Mouse (Mus musculus) midbrain, embryonic 15.5 days (tissue): ENCODE measurements around the gene Acox1. TPM values are rescaled to one million over a fixed set of nuclear protein-coding genes. Genes with fewer than 3 reads are reported as not detected.

ENCODE experiments used
- ATAC-seq: fragments of 200-750 bp; cut with Nextera tagmentation; replicated peaks from 2 replicates; pipeline ENCODE4 v1.8.0; 2017; ENCODE audit warnings: moderate TSS enrichment
- H3K27ac ChIP-seq: fragments of 300-500 bp; sonication (generic); 2 replicates; pipeline ENCODE4 v1.5.1; 2015; ENCODE audit warnings: mild to moderate bottlenecking, inconsistent platforms
- H3K27me3 ChIP-seq: fragments of 300-500 bp; sonication (generic); replicated peaks from 2 replicates; pipeline ENCODE4 v1.6.1; 2015; ENCODE audit warnings: inconsistent platforms
- H3K36me3 ChIP-seq: fragments of 300-500 bp; sonication (generic); replicated peaks from 2 replicates; pipeline ENCODE4 v1.6.1; 2015; ENCODE audit warnings: inconsistent platforms
- H3K4me1 ChIP-seq: fragments of 300-500 bp; sonication (generic); 2 replicates; pipeline ENCODE4 v1.6.1; 2015; ENCODE audit warnings: inconsistent platforms
- H3K4me2 ChIP-seq: fragments of 300-500 bp; sonication (generic); 2 replicates; pipeline ENCODE4 v1.6.1; 2015; ENCODE audit warnings: inconsistent platforms, mild to moderate bottlenecking, moderate library complexity
- H3K4me3 ChIP-seq: fragments of 300-500 bp; sonication (generic); 2 replicates; pipeline ENCODE4 v1.5.1; 2015; ENCODE audit warnings: mild to moderate bottlenecking, inconsistent platforms
- H3K9ac ChIP-seq: fragments of 300-500 bp; sonication (generic); 2 replicates; pipeline ENCODE4 v1.6.1; 2015; ENCODE audit warnings: mild to moderate bottlenecking, inconsistent platforms
- H3K9me3 ChIP-seq: fragments of 300-500 bp; sonication (generic); 2 replicates; pipeline ENCODE4 v1.6.1; 2016; ENCODE audit warnings: inconsistent platforms
- WGBS: fragments of 180-500 bp; shearing (Covaris S2); methylation state at CpG from one replicate; pipeline ENCODE4 v1.1.7; 2015; ENCODE audit warnings: mixed read lengths; 5-methylcytosine and 5-hydroxymethylcytosine counted together
- polyA plus RNA-seq: library from polyadenylated mRNA; unstranded; fragments of >200 nt; fragmentation: Nextera tagmentation; extraction: Ambion mirVana; gene quantifications from 2 replicates; pipeline ENCODE4 v1.2.1, GENCODE M21; 2015

Gene Acox1
- 63.0 and 64.0 TPM in 2 replicates for polyA plus RNA-seq

DNA sequence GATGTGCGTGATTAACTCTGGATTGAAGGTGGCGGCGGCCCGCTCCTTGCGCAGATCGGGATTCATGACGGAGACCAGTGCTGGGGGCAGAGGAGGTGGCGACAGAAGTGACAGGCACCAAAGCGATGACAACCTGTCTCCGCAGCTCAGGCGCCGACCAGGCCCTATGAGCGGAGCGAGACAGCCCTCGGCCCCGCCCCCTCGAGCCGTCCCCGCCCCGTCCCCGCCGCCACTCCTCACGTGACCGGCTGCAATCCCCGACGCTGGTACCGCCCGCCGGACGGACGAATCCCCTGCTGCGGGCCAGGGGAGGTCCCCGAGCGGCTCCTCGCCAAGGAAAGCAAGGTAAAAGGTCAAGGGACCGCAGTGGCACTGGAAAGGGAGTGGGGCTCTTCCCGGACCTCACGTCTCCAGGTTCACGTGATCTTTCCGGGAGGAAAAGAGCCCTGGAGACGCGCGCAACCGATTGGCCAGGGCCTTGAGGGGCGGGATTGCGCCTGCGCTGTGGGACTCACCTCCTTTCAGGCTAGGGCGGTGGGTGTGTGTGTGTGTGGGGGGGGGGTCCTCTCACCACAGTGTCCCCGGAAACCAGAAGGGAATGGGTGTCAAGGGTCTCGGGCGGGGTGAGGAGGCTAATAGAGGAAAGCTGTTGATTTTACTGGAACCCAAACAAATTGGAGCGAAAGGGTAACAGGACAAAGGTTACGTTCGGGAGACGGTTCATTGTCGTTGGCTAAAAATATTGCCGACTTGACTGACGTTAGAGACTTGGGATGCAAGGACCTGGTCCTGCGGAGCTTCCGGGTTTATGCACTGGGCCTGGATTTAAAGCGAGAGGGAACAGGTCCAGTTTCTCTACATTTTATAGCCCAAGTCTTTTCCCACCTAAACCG lies at the start of gene Acox1, which contains the start of gene Ten1:
Gene Acox1 (minus strand): TSS at position 407 of the 893 bp plus-strand sequence.
Gene Ten1 (plus strand): TSS at position 217 of the 893 bp plus-strand sequence.
- peak within 1 kb of the TSS; percentile 86 for H3K4me3 ChIP-seq
- H3K27me3 ChIP-seq: no peaks in the 10 kb centered on the region
- 0 out of 2 replicates have a peak, but pooled peaks cover 3% of the 10 kb centered on the region for H3K36me3 ChIP-seq
- peak within 1 kb of the TSS; percentile 58 for H3K4me2 ChIP-seq
- peaks cover 31% of the 10 kb centered on the region for H3K4me1 ChIP-seq
- no peaks in the 10 kb centered on the region for H3K9me3 ChIP-seq
- under 1% methylated on average over 62 of the region's 62 CpGs for WGBS
- peak within 1 kb of the TSS; percentile 91 for H3K9ac ChIP-seq
- H3K27ac ChIP-seq: peak within 1 kb of the TSS; percentile 100
- ATAC-seq: peak; percentile 99

DNA sequence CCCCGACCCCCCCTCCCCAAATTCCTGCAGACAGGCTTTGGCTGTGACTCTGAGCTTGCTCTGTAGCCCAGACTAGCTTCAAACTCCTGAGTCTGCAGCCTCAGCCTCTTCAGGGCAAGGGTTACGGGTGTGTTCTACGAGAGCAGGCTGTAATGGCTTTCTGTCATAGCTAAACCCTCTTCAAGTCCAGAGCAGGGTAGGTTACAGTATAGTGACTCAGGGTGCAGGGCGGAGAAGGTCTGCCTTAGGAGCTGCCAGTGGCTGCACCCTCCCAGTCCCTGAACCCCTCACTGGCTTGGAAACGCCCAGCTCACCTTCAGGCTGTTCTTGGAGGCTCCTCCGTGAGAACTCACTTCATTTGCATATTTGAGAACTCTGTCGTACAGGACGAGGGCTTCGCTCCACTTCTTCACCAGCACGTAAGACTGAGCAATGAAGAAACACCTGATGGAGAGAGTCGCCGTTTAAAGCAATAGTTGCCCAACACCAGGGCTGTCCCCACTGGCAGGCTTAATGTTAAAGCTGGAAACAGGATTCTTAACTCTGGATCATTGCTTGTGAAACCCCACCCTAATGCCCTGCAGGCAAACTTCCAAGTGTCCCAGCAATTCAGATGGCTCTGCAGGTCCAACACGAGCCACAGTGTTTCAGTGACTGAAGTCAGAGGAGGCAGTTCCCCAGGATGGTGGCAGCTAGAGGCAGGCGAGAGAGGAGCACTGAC lies 48.8 kb upstream of the Acox1 start:
- no peaks in the 10 kb centered on the region for H3K4me1 ChIP-seq
- 87% methylated on average over 14 of the region's 14 CpGs for WGBS
- no peaks in the 10 kb centered on the region for H3K27me3 ChIP-seq
- no peak overlapping the region for H3K27ac ChIP-seq
- no peak overlapping the region for H3K9ac ChIP-seq
- H3K4me2 ChIP-seq: no peak overlapping the region
- no peak overlapping the region for H3K4me3 ChIP-seq
- peaks cover 75% of the 10 kb centered on the region for H3K36me3 ChIP-seq
- ATAC-seq: no peak
- no peaks in the 10 kb centered on the region for H3K9me3 ChIP-seq

DNA sequence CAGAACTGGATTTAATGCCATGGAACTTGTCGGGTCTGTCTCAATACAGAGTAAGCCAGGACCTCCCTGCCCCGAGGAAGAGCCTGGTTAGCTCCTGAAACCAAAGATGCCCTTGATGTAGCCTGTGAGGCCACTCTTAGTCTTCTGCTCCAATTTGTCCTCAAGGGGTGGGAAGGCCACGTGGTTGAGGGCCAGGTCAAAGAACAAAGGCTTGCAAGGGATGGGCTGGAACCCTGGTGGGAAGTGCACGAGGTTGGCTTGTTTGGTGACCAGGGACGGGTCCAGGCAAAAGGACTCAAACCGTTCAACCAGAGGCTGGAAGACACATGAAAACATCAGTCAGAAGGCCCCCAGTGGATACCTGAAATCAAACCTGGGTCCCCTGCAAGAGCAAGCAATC lies 46.8 kb upstream of the Acox1 start:
- H3K36me3 ChIP-seq: peaks cover 56% of the 10 kb centered on the region
- no peaks in the 10 kb centered on the region for H3K27me3 ChIP-seq
- WGBS: 76% methylated on average over 6 of the region's 6 CpGs
- H3K4me3 ChIP-seq: no peak overlapping the region
- H3K4me2 ChIP-seq: no peak overlapping the region
- H3K9ac ChIP-seq: no peak overlapping the region
- no peak overlapping the region for H3K27ac ChIP-seq
- ATAC-seq: no peak
- H3K4me1 ChIP-seq: no peaks in the 10 kb centered on the region
- H3K9me3 ChIP-seq: no peaks in the 10 kb centered on the region

DNA sequence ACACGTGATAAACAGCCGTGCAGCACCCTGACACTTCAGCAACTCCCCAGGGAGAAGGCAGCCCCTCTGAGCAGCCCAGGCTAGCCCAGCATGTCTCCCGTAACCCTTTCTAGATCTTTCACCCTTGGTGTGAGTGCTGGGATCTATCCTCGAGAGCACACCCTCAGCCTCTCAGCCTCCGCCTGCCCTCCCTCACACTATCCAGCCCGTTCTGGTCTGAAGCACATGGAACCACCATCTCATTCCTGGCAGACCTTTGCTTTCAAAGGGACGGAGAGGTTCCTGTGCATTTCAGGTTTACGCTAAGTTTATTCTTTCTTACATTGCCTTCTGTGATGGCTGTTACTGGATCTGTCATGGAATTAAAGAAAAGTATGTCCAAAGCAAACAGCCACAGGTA lies 45.7 kb upstream of the Acox1 start:
- no peak overlapping the region for H3K4me3 ChIP-seq
- WGBS: 94% methylated on average over 8 of the region's 8 CpGs
- ATAC-seq: no peak
- peaks cover 46% of the 10 kb centered on the region for H3K36me3 ChIP-seq
- no peaks in the 10 kb centered on the region for H3K4me1 ChIP-seq
- no peaks in the 10 kb centered on the region for H3K27me3 ChIP-seq
- no peak overlapping the region for H3K9ac ChIP-seq
- no peak overlapping the region for H3K4me2 ChIP-seq
- H3K27ac ChIP-seq: no peak overlapping the region
- H3K9me3 ChIP-seq: no peaks in the 10 kb centered on the region

DNA sequence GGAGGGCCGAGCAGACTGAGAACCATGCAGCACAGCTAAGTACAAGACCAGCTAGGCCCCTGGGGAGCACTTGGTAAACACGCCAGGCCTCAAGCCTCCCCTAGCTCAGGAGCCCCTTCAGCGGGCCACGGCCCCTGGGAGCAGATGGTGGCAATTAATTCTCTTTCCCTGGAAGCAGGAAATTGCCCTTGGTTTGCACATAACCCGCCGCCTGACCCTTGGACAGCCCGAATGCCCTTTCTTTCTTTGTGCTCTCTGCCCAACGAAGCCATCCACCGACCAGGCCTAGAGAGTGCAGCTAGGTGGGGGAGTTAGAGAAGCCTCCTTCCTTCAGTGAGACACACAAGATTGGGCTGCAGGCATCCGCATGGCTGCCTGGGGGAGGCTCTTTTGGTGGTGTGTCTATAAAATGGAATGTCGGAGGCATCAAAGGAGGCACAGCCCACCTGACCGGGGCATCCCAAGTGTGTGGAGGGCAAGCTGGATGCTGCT lies 42.9 kb upstream of the Acox1 start:
- 52% methylated on average over 12 of the region's 12 CpGs for WGBS

DNA sequence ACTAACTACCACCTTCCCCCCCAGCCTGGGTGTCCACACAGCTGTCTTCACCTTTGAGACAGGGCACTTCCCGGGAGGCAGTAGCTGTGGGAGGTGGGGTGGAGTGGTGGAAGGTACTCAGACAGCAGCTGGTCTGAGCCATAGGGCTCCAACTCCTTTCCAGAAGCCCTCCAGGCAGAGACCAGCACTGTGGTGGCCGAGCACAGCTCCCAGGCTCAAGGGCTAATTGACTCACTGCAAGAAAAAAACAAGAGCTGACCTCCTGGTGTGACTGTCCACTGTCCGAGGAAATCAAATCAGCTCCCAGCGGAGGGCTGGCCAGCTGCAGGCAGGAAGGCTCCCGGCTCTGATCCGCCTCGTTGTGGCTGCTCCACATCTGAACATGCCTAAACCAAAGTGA lies 41.0 kb upstream of the Acox1 start:
- H3K4me3 ChIP-seq: no peak overlapping the region
- H3K4me2 ChIP-seq: no peak overlapping the region
- WGBS: 12% methylated on average over 7 of the region's 7 CpGs
- H3K9ac ChIP-seq: no peak overlapping the region
- no peak for ATAC-seq
- no peaks in the 10 kb centered on the region for H3K9me3 ChIP-seq
- H3K27ac ChIP-seq: no peak overlapping the region
- 0 out of 2 replicates have a peak, but pooled peaks cover 2% of the 10 kb centered on the region for H3K36me3 ChIP-seq
- 0 out of 2 replicates have a peak, but pooled peaks cover 2% of the 10 kb centered on the region for H3K4me1 ChIP-seq
- H3K27me3 ChIP-seq: peaks cover 18% of the 10 kb centered on the region; the same call in 1 of the 2 replicates

More for the DNA sequence above, 42.9 kb upstream of the Acox1 start:
- Histone ChIP-seq H3K4me2 (no peak overlapping the region), H3K9ac (no peak overlapping the region), H3K27ac (no peak overlapping the region), H3K27me3 (peaks cover 16% of the 10 kb centered on the region; the same call in 1 of the 2 replicates), H3K4me1 (0 out of 2 replicates have a peak, but pooled peaks cover 2% of the 10 kb centered on the region), H3K4me3 (no peak overlapping the region), H3K9me3 (no peaks in the 10 kb centered on the region), H3K36me3 (peaks cover 19% of the 10 kb centered on the region)
- ATAC-seq: no peak

DNA sequence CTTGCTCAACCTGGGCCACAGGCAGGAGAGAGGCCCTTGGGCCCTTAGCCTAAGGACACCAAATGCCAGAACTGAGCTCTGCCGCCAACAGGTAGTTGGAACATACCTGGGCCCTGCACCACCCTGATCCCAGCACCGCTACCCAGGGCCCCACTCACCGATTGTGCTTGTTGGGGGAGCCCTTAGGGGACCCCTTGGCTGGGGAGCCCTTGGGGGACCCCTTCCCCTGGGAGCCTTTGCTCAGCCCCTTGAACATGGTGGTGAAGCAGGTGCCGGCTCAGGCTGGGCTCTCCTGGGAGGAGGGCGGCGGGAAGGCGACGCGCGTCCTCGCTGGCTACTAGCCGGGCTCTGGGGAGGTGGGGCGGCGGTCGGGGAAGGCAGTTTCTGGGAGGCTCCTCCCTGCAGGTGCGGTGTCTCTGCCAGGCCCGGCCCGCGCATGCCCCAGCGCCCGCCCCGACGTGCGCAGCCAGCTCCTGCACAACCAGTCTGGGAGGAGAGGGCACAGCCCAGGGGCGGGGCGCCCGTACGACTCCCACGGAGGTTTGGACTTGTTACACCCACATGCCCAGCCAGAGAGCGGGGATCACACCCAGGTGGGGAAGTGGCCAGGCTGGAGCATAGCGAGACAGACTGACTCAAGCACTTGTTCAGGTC lies 39.0 kb upstream of the Acox1 start, which contains the start of gene Evpl:
Gene Evpl (minus strand): TSS at position 336 of the 654 bp plus-strand sequence.
- Histone ChIP-seq H3K9ac (no peak within 1 kb of the TSS), H3K36me3 (no peaks in the 10 kb centered on the region), H3K27ac (no peak within 1 kb of the TSS), H3K9me3 (no peaks in the 10 kb centered on the region), H3K27me3 (peaks cover 18% of the 10 kb centered on the region; the same call in 1 of the 2 replicates), H3K4me1 (0 out of 2 replicates have a peak, but pooled peaks cover 2% of the 10 kb centered on the region), H3K4me3 (no peak within 1 kb of the TSS), H3K4me2 (no peak within 1 kb of the TSS)
- no peak for ATAC-seq
- 11% methylated on average over 30 of the region's 31 CpGs for WGBS

DNA sequence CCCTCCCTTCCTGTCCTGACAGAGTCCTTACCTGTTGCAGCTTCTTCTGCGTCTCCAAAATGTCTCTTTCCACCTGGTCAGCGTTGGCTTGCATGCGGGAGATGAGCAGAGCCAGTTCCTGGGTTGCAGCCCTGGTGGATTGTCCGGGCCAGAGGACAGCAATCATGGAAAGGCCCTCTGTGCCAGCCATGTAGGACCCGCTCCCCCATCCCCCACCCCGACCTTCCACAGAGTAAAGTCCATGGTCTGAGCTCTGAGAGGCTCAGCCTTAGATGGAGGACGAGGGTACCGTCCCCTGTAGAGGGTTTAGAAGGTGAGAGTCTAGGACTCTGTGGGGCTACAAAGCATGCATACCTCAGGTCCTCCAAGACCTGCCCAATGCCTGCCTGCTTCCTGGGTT lies 36.1 kb upstream of the Acox1 start:
- no peak for ATAC-seq
- H3K27me3 ChIP-seq: peaks cover 18% of the 10 kb centered on the region; the same call in 1 of the 2 replicates

DNA sequence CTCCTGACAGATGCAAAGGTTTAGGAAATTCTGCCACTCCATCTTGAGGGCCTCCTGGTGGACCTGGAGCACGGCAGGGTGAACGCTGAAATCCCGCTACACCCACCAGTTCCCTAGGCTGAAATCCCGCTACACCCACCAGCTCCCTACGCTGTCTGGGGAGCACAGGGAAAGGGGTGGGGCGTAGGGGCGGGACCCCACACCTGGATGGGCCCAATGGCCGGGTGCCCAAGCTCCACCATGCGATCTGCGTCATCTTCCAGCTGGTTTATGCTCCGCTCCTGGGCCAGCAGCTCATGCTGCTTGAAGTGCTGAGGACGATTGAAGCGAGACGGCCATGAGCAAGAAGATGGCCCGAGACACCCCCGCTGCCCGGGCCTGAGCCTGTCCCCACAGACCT lies 33.6 kb upstream of the Acox1 start:
- WGBS: 32% methylated on average over 17 of the region's 17 CpGs

More for the DNA sequence above, 36.1 kb upstream of the Acox1 start:
- H3K4me2 ChIP-seq: no peak overlapping the region
- no peak overlapping the region for H3K9ac ChIP-seq
- no peak overlapping the region for H3K4me3 ChIP-seq
- H3K9me3 ChIP-seq: no peaks in the 10 kb centered on the region
- H3K27ac ChIP-seq: no peak overlapping the region
- H3K4me1 ChIP-seq: peaks cover 2% of the 10 kb centered on the region; the same call in 1 of the 2 replicates
- H3K36me3 ChIP-seq: no peaks in the 10 kb centered on the region
- WGBS: 89% methylated on average over 8 of the region's 8 CpGs

DNA sequence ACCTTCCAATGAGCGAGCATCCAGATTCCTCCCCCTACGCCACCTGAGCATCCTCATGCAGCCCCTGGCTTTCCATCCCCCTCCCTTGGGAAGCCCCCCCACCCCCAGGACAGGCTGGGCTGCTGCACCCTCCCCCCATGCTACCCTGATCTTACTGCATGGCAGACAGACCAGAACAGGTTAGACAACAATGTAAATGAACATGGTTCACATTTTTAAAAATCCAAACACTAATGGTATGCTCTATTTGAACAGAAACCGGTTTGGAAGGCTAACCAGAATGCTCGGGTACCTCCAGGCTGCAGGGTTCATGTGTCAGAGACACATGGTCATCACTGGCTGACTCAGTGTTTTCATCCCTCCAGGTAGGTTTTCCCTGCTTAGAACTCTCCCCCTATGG lies 29.9 kb upstream of the Acox1 start:
- no peak overlapping the region for H3K4me3 ChIP-seq
- H3K27ac ChIP-seq: no peak overlapping the region
- no peak overlapping the region for H3K4me2 ChIP-seq
- no peaks in the 10 kb centered on the region for H3K36me3 ChIP-seq
- ATAC-seq: no peak
- H3K4me1 ChIP-seq: no peaks in the 10 kb centered on the region; the same call in 1 of the 2 replicates
- H3K9me3 ChIP-seq: no peaks in the 10 kb centered on the region
- peaks cover 6% of the 10 kb centered on the region for H3K27me3 ChIP-seq
- no peak overlapping the region for H3K9ac ChIP-seq
- WGBS: 75% methylated on average over 4 of the region's 4 CpGs

More for the DNA sequence above, 33.6 kb upstream of the Acox1 start:
- H3K4me3 ChIP-seq: peak overlapping the region; percentile 11; the same call in 1 of the 2 replicates
- H3K27me3 ChIP-seq: peaks cover 4% of the 10 kb centered on the region; the same call in 1 of the 2 replicates
- H3K4me1 ChIP-seq: no peaks in the 10 kb centered on the region; the same call in 1 of the 2 replicates
- H3K4me2 ChIP-seq: peak overlapping the region; percentile 19
- no peak overlapping the region for H3K27ac ChIP-seq
- no peak for ATAC-seq
- H3K9ac ChIP-seq: 0 out of 2 replicates have a peak overlapping the region, but pooled peaks have one; percentile 6
- H3K36me3 ChIP-seq: no peaks in the 10 kb centered on the region
- no peaks in the 10 kb centered on the region for H3K9me3 ChIP-seq

DNA sequence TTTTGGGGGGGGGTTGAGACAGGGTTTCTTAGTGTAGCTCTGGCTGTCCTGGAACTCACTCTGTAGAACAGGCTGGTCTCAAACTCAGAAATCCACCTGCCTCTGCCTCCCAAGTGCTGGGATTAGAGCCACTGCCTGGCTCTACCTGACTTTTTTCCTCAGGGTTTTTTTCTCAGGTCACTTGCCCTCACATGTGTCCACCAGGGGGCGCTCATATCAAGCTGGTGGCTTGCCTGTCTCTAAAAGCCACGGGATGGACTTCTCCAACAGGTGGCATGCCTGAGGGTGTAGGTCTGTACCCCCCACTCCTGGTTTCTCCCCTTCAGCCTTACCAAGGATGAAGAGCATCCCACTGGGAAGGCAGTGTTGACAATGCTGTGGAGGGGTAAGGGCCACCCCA lies 27.6 kb upstream of the Acox1 start:
- WGBS: 0% methylated on average over 2 of the region's 2 CpGs
- H3K4me2 ChIP-seq: no peak overlapping the region
- no peaks in the 10 kb centered on the region for H3K36me3 ChIP-seq
- H3K4me3 ChIP-seq: no peak overlapping the region
- ATAC-seq: no peak
- peaks cover 28% of the 10 kb centered on the region for H3K27me3 ChIP-seq
- H3K27ac ChIP-seq: no peak overlapping the region
- peaks cover 8% of the 10 kb centered on the region; the same call in 1 of the 2 replicates for H3K4me1 ChIP-seq
- no peaks in the 10 kb centered on the region for H3K9me3 ChIP-seq
- no peak overlapping the region for H3K9ac ChIP-seq
